Mouse (Mus musculus): ENCODE measurements around the gene Adgrg3.

Gene Adgrg3

GRCm38 (mm10) chr8:94992534-94992933 is 25.0 kb upstream of the Adgrg3 start:
- DNase-seq (ENCODE audit: extremely low read depth, low read depth): no peak

- DNase-seq (ENCODE audit: extremely low read depth, low read depth): no peak
These were observed 24.3 kb upstream of the Adgrg3 start for GRCm38 (mm10) chr8:94992996-94993724.

- DNase-seq (ENCODE audit: extremely low read depth, low read depth): no peak
These were observed 23.5 kb upstream of the Adgrg3 start for GRCm38 (mm10) chr8:94994006-94994405.

- no peak for DNase-seq (ENCODE audit: extremely low read depth, low read depth)
These were observed 23.0 kb upstream of the Adgrg3 start for GRCm38 (mm10) chr8:94994510-94994909.

GRCm38 (mm10) chr8:94995336-94995893 is 22.1 kb upstream of the Adgrg3 start:
- DNase-seq (ENCODE audit: extremely low read depth, low read depth): no peak

- no peak for DNase-seq (ENCODE audit: extremely low read depth, low read depth)
These were observed 21.5 kb upstream of the Adgrg3 start for GRCm38 (mm10) chr8:94996037-94996436.

GRCm38 (mm10) chr8:94996899-94997856 is 20.3 kb upstream of the Adgrg3 start:
- DNase-seq (ENCODE audit: extremely low read depth, low read depth): no peak

- DNase-seq (ENCODE audit: extremely low read depth, low read depth): no peak
These were observed 19.6 kb upstream of the Adgrg3 start for GRCm38 (mm10) chr8:94997857-94998243.

GRCm38 (mm10) chr8:94998431-94998830 is 19.1 kb upstream of the Adgrg3 start:
- DNase-seq (ENCODE audit: extremely low read depth, low read depth): no peak

- DNase-seq (ENCODE audit: extremely low read depth, low read depth): no peak
These were observed 18.5 kb upstream of the Adgrg3 start for GRCm38 (mm10) chr8:94999004-94999403.

- no peak for DNase-seq (ENCODE audit: extremely low read depth, low read depth)
These were observed 17.5 kb upstream of the Adgrg3 start for GRCm38 (mm10) chr8:94999956-95000355.

- DNase-seq (ENCODE audit: extremely low read depth, low read depth): peak; percentile 51
These were observed 16.8 kb upstream of the Adgrg3 start for GRCm38 (mm10) chr8:95000684-95001083.

- DNase-seq (ENCODE audit: extremely low read depth, low read depth): no peak
These were observed 16.3 kb upstream of the Adgrg3 start for GRCm38 (mm10) chr8:95001165-95001564.

- peak; percentile 70 for DNase-seq (ENCODE audit: extremely low read depth, low read depth)
These were observed 15.8 kb upstream of the Adgrg3 start for GRCm38 (mm10) chr8:95001655-95002054.

- DNase-seq (ENCODE audit: extremely low read depth, low read depth): no peak
These were observed 15.3 kb upstream of the Adgrg3 start for GRCm38 (mm10) chr8:95002089-95002655.

- DNase-seq (ENCODE audit: extremely low read depth, low read depth): no peak
These were observed 5.0 kb upstream of the Adgrg3 start for GRCm38 (mm10) chr8:95012442-95012919.

GRCm38 (mm10) chr8:95015866-95016265 is 1.6 kb upstream of the Adgrg3 start:
- DNase-seq (ENCODE audit: extremely low read depth, low read depth): no peak

- DNase-seq (ENCODE audit: extremely low read depth, low read depth): no peak
These were observed 808 bp upstream of the Adgrg3 start for GRCm38 (mm10) chr8:95016684-95017083.

GRCm38 (mm10) chr8:95017969-95018635 is 610 bp downstream of the Adgrg3 start:
- no peak for DNase-seq (ENCODE audit: extremely low read depth, low read depth)

- DNase-seq (ENCODE audit: extremely low read depth, low read depth): no peak
These were observed 2.8 kb downstream of the Adgrg3 start for GRCm38 (mm10) chr8:95020293-95020777.

- DNase-seq (ENCODE audit: extremely low read depth, low read depth): no peak
These were observed 3.3 kb downstream of the Adgrg3 start for GRCm38 (mm10) chr8:95020821-95021220.
